Mouse (Mus musculus) E14TG2a.4 (cell line): ENCODE data around the gene Slc44a3.

Experiments used
- H3K27me3 ChIP-seq: 2 replicates; pipeline ENCODE4 v1.6.1; 2014; ENCODE audit warnings: low read length, control low read depth; ENCODE audit not compliant: insufficient read depth
- H3K36me3 ChIP-seq: 2 replicates; pipeline ENCODE4 v1.6.1; 2014; ENCODE audit warnings: low read length, control low read depth; ENCODE audit not compliant: insufficient read depth
- H3K4me1 ChIP-seq: replicated peaks from 2 replicates; pipeline ENCODE4 v1.6.1; 2014; ENCODE audit warnings: low read depth, low read length, control low read depth
- H3K4me3 ChIP-seq: replicated peaks from 2 replicates; pipeline ENCODE4 v1.5.1; 2014; ENCODE audit warnings: mild to moderate bottlenecking, low read length
- H3K9me3 ChIP-seq: 2 replicates; pipeline ENCODE4 v1.6.1; 2014; ENCODE audit warnings: low read length, control low read depth
- CTCF ChIP-seq: conservative IDR thresholded peaks from 2 replicates; pipeline ENCODE4 v1.5.1; 2014; ENCODE audit warnings: low read length
- NANOG ChIP-seq: IDR thresholded peaks from 2 replicates; pipeline ENCODE4 v1.6.1; 2014; ENCODE audit warnings: borderline replicate concordance, low read length, mixed read lengths
- POU5F1 ChIP-seq: IDR thresholded peaks from 2 replicates; pipeline ENCODE4 v1.6.1; 2014; ENCODE audit warnings: low read length, borderline replicate concordance

Slc44a3 gene

DNA sequence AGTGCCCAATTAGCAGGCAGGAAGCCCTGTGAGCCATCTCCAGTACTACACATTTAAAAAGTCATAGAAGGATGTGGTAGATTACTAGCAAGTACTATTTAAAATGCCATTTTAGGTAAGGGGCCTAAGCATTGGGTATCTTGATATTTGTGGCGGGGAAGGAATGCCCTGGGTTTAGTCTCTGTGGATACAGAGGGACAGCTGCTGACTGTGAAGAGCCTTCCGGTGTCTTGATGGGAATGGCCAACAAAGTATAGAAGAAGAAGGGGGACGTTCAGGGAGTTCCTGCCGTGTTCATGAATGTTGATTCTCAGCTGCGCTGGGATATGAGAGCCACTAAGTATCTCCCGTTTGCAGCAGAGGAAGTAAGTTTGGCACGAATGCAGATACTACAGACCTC lies 95.1 kb downstream of the Slc44a3 start:
- H3K9me3 ChIP-seq: no peaks in the 10 kb centered on the region
- peaks cover 92% of the 10 kb centered on the region for H3K36me3 ChIP-seq
- H3K4me1 ChIP-seq: peaks cover 100% of the 10 kb centered on the region
- TF ChIP-seq NANOG (no peak), CTCF (no peak), POU5F1 (no peak)
- no peaks in the 10 kb centered on the region for H3K27me3 ChIP-seq
- H3K4me3 ChIP-seq: peak overlapping the region; percentile 45

DNA sequence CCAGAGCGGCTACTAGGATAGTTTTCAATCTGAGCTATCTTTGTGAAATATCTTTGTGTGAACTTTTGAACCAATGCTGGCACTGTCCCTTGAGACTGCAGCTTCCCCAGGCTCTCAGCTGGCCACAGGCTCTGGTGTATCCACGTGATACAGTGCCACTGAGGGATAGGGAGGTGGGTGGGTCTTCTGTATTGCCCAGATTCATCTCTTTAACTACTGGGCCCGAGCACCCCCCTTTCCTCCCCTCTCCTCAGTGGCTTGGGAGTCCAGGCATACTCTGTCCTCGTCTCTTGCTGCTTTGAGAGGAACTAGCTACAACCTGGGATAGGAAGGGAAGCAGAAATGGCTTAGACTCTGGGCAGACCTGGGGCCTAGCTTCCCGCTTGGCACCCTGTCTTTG lies 96.9 kb downstream of the Slc44a3 start:
- Histone ChIP-seq H3K27me3 (no peaks in the 10 kb centered on the region), H3K4me1 (peaks cover 100% of the 10 kb centered on the region), H3K4me3 (no peak overlapping the region), H3K9me3 (no peaks in the 10 kb centered on the region), H3K36me3 (peaks cover 77% of the 10 kb centered on the region)
- TF ChIP-seq CTCF (no peak), NANOG (no peak), POU5F1 (no peak)

GRCm38 (mm10) chr3:121433968-121434533 lies 98.2 kb downstream of the Slc44a3 start:
- H3K4me3 ChIP-seq: peak overlapping the region; percentile 48
- peaks cover 68% of the 10 kb centered on the region for H3K36me3 ChIP-seq
- H3K4me1 ChIP-seq: peaks cover 99% of the 10 kb centered on the region
- no peaks in the 10 kb centered on the region for H3K27me3 ChIP-seq
- H3K9me3 ChIP-seq: no peaks in the 10 kb centered on the region
- TF ChIP-seq NANOG (no peak), CTCF (no peak), POU5F1 (no peak)

- TF ChIP-seq POU5F1: no peak
- TF ChIP-seq CTCF: no peak
- TF ChIP-seq NANOG: no peak
- Histone ChIP-seq H3K4me3 (peak overlapping the region; percentile 48), H3K4me1 (peaks cover 98% of the 10 kb centered on the region), H3K36me3 (peaks cover 61% of the 10 kb centered on the region), H3K9me3 (no peaks in the 10 kb centered on the region), H3K27me3 (no peaks in the 10 kb centered on the region)
Observed at GRCm38 (mm10) chr3:121433359-121433758, 98.8 kb downstream of the Slc44a3 start.

- Histone ChIP-seq H3K9me3 (no peaks in the 10 kb centered on the region), H3K4me1 (peaks cover 79% of the 10 kb centered on the region), H3K27me3 (no peaks in the 10 kb centered on the region), H3K4me3 (peak overlapping the region; percentile 98), H3K36me3 (peaks cover 33% of the 10 kb centered on the region)
- TF ChIP-seq CTCF (no peak), NANOG (peak; percentile 58; the same call in 1 of the 2 replicates)
Observed at GRCm38 (mm10) chr3:121430289-121430936, 101.8 kb downstream of the Slc44a3 start.

GRCm38 (mm10) chr3:121429469-121429868 lies 102.7 kb downstream of the Slc44a3 start:
- H3K4me3 ChIP-seq: peak overlapping the region; percentile 98
- peaks cover 25% of the 10 kb centered on the region for H3K36me3 ChIP-seq
- TF ChIP-seq POU5F1 (no peak), NANOG (no peak), CTCF (no peak)
- H3K9me3 ChIP-seq: no peaks in the 10 kb centered on the region
- no peaks in the 10 kb centered on the region for H3K27me3 ChIP-seq
- peaks cover 79% of the 10 kb centered on the region for H3K4me1 ChIP-seq

DNA sequence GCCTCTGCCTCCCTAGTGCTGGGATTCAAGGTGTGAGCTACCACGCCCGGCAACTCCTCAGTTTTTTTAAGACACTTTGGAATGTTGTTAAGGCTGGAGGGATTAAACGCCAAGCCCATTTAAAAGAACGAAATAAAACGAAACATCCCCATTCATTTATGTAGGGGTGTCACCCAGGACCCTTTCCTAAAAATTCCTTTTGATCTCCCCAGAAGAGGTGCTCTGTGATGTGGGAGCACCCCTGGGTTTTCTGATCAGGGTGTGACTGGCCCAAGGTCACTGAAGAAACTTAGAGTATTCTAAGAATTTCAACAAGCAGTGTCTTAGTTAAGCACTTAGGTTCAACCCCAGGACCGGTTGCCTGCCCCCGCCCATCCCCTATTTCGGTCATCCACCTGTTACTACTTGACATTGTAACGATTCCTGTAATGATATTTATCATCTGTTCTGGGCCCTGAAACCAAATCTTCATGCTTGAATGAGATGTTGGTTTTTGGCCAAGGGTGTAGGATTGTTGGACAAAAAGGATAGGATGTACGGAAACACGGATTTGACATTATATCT lies 103.4 kb downstream of the Slc44a3 start:
- Histone ChIP-seq H3K27me3 (no peaks in the 10 kb centered on the region), H3K4me3 (peak overlapping the region; percentile 98), H3K9me3 (no peaks in the 10 kb centered on the region), H3K36me3 (peaks cover 20% of the 10 kb centered on the region), H3K4me1 (peaks cover 76% of the 10 kb centered on the region)
- TF ChIP-seq POU5F1: no peak
- TF ChIP-seq NANOG: no peak
- no peak for TF ChIP-seq CTCF

DNA sequence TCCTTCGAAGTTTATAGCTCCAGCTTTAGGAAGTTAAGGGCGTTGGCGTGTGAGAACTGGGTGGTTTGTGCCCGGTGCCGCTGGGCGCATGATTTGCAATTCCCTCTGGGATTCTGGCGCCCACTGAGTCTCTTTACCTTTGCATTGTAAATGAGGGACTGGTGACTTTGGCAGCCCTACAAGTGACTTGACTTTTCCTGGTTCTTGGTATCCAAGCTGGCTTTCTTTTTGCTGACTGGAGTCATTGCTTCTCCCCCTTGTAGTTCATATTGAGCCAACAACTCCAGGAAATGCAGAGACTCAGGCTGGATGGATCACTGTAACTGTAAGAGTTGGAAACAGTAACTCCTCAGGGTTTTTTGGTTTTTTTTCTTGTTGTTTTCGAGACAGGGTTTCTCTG lies 104.0 kb downstream of the Slc44a3 start:
- peaks cover 15% of the 10 kb centered on the region for H3K36me3 ChIP-seq
- H3K4me3 ChIP-seq: peak overlapping the region; percentile 98
- TF ChIP-seq POU5F1 (no peak), CTCF (no peak), NANOG (no peak)
- no peaks in the 10 kb centered on the region for H3K9me3 ChIP-seq
- no peaks in the 10 kb centered on the region for H3K27me3 ChIP-seq
- H3K4me1 ChIP-seq: peaks cover 70% of the 10 kb centered on the region

DNA sequence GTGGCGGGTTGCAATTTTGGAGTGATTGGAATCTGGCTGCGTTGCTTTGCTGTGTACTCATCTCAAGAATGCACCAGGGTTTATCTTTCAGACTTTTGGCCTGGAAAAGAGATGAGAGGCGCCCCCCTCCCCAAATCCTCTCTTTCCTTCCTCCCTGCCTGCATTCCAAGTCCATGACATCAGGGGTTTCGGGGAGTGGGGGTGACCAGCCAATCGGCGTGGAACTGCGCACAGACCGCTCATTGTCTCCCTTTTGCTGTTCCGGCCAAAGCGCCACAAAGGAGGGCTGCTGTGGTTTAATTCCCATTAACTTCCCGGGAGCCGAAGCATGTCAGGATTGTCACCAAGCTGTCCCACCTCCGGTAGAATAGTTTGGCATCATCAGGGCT lies 104.7 kb downstream of the Slc44a3 start:
- peak overlapping the region; percentile 98 for H3K4me3 ChIP-seq
- no peaks in the 10 kb centered on the region for H3K9me3 ChIP-seq
- TF ChIP-seq POU5F1 (no peak), NANOG (no peak), CTCF (no peak)
- H3K27me3 ChIP-seq: no peaks in the 10 kb centered on the region
- peaks cover 10% of the 10 kb centered on the region for H3K36me3 ChIP-seq
- peaks cover 66% of the 10 kb centered on the region for H3K4me1 ChIP-seq
